Mouse (Mus musculus) layer of hippocampus, adult 9-10 months (tissue): ENCODE data around the gene Nostrin.

ENCODE experiments used
- DNase-seq: peaks from one replicate; pipeline ENCODE4 v3.0.0; 2022; ENCODE audit warnings: low spot score

The Nostrin gene

DNA sequence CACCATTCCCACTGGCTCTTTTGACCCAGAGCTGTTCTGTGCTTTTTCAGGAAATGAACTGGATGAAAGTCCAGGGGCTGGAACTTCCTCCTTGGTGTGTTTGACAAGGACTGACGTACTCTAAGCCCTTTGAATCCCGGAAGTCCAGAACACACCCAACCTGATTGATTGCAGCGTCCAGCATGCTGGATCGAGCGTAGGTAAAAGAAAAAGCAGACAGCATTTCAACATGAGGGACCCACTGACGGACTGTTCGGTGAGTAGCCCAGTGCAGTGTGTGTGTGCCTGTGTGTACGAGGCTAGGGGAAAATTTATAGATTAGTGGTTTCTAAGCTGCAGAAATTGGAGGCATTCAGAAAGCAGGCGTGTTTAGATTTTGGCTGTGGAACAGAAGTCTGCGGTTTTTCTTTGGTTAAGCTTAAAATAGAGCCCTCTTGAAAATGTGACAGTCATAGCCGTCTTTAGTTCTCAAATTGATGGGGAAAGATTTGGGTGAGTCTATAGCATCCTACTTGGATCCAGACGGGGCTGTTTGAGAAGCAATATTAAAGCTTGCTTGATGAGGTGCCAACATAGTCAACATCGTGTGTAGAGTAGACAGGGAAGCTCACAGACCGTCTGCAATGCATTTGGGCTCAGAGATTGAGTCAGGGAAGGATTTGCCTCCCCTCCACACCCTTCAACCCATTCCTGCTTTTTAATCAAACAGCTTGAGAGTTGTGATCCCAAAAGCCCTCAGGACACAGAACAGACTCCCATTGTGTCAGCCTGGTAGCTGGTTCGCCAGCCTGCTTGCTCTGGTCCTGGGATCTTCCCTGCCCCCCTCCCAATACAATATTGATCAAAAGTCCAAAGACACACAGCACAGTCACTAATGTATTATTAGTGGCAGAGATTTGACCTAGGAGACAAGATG lies at the start of gene Nostrin:
Nostrin (plus strand) TSS at position 140 of the 916 bp plus-strand sequence.
- no peak for DNase-seq

DNA sequence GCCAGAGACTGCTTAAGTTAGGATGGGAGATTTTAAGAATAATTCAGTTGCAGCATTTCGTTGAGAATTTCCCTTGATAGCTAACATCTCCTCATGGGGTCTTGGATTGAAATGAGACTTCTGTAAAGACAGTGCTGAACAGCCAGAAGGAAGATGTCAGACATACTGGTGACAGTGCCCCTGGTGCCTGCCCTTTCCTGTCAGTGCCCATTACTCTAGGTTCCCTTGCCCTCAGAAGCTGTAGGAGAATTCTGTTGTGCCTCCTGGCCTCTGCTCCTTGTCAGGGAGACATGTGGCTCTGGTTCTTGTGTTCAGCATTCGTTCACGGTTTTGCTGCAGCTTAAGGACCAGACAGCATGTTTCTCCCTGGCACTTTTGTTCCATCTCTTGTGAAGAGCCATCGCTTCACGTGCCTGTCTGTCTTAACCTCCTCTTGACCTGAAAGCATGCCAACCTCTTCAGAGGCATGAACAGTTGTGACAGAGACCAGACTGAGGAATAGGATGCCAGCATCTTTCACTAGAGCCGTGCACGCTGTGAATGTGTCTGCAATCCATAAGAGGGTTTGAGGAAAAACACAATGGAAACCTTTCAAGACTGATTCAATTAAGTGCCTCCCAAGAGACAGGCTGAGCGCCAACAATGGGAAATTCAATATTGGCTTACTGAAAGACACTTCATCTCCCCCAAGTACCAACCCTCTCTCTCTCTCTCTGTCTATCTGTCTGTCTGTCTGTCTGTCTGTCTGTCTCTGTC lies 48.9 kb upstream of the Nostrin start:
- DNase-seq = no peak

DNA sequence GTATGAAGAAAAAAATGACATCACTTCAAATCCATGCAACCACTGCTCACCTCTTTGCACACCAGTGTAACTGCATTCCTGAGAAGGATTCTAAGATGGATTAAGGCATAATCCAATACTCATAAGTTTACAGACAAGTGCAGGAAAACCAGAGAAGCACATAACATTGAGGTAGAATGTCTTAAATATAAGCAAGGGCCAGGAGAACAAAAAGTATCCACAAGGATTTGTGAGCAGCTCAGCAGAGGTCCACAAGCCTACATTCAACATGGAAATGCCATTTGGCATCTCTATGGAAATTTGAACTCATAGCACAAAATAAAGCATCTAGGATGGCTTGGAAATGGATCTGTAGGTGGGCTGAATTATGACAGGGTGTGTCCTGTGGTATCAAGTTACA lies 39.8 kb upstream of the Nostrin start:
- no peak for DNase-seq

DNA sequence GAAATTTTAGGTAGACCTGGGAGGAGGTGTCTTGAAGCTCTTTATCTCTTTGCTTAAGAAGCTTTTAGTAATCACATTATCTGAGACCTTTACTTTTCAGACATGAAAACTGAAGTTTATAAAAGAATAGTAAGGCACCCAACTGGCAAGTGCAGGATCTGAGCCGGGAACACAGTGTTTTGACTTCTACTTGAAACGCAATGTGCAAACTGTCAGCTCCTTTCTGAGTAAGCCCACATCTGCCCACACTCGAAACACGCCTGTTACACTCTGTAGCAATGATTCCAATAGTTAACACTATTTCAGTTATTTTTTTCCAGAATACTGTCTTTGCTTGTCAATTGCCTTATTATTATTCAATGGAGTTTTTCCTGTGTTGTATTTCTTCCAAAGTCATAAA lies 38.8 kb upstream of the Nostrin start:
- DNase-seq = no peak

GRCm38 (mm10) chr2:69097526-69097925 lies 38.1 kb upstream of the Nostrin start:
- no peak for DNase-seq

GRCm38 (mm10) chr2:69098701-69099100 lies 36.9 kb upstream of the Nostrin start:
- no peak for DNase-seq

DNA sequence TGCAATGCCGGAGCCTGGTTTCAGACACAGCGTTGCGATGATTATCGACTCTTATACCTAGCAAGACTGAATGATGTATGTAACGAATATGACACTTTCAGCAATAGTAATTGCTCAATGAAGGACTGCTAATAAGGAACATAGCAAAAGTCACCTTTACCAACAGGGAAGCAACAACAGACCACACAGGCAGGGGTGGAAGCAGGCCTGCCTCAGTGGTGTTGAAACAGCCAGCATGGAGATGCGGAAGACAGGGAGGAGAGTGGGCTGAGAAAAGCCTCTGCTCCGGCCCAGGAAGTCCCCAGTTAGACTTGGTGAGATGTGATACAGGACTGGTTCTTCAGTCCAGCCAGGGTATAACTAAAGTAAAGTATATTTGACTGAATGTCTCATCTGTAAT lies 36.5 kb upstream of the Nostrin start:
- no peak for DNase-seq

DNA sequence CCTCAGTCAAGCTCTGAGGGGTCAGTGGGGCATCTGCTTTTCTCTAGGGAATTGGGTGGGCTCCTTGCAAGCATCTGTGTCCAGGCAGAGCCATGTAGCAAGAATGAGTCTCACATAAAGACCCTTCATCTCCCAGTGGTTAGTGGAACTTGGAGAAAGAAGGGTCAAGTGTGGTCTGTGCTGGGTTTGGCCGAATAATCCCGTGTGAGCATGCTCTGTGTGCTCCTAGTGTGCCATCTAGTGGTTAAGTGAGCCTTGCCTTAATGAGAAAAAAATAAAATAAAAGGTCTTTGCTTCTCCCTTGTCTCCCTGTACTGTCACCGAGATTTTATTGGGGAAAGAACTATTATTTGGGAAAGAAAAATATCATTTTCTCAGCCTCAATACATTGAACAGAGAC lies 34.9 kb upstream of the Nostrin start:
- no peak for DNase-seq

DNA sequence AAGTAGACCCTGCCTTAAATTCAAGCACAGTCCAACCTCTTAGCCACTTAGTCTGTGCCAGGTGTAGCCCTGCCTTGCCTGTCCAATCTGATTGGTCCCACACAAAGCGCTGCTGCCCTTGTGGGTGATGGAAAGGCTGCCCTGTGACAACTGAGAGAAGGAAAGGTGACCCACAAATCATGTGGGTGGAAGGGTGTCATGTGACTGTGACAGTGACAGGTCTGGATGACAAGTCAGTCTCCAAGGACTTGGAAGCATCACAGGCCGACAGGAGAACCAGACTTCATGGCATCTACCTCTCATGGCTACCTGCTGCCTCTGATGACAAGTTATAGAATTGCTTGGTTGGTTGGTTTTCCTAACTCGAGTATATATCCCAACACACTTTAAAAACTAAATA lies 32.1 kb upstream of the Nostrin start:
- no peak for DNase-seq

GRCm38 (mm10) chr2:69104511-69105145 lies 31.0 kb upstream of the Nostrin start:
- no peak for DNase-seq

- DNase-seq = no peak
Observed at GRCm38 (mm10) chr2:69109246-69109645, 26.4 kb upstream of the Nostrin start.

DNA sequence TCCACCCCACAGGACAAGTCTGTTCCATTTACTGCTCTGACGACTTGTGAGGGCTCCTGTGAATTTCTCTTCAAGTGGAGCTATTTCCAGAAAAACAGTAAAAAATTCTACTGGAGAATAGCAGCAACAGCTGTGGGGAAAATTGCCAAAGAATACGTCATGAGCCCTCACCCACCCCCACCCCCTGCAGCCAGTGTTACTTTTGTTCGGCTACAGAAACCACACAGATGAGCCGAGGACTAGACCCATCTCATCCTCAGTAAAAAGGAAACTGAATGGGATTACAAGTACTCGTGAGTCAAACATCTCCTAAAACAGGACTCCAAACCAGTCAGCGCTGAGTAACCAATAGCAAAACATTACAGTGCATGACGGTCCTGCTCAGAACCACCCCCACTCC lies 25.9 kb upstream of the Nostrin start:
- no peak for DNase-seq

- DNase-seq = no peak
Observed at GRCm38 (mm10) chr2:69112609-69113008, 23.0 kb upstream of the Nostrin start.

- no peak for DNase-seq
Observed at GRCm38 (mm10) chr2:69113829-69114547, 21.6 kb upstream of the Nostrin start.

DNA sequence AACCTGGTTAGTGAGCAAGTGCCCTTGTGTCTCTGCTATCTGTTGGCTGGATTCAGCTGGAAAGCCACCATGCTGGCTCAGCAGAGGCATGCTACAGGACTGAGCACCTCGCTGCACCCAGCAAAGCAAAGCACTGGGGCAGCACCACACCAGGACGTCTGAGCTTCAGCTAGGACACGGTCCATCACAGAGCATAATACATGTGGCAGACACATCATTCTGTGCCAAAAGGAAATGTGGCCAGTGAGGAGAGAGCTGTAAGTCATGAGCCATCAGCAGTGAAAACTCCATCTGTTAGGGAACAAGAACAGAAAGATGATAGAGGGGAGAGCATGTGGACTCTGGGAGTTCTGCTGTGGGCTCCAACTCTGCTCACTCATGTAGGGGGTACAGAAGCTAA lies 19.7 kb upstream of the Nostrin start:
- no peak for DNase-seq

DNA sequence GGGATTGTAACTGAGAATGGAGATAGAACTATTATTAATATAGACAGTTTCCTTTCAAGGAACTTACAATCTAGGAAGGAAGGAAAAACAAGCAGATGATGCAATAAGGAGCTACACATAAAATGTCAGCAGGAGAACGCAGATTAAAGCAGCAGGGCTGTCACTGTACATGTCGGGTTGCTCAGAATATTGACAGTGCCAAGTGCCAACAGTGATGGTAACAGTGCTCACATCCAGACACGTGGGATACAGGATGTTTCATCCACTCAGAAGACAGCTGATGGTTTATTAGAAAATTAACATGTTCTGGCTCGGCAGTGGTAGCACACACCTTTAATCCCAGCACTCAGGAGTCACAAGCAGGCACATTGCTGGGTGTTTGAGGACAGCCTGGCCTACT lies 18.8 kb upstream of the Nostrin start:
- DNase-seq = no peak

DNA sequence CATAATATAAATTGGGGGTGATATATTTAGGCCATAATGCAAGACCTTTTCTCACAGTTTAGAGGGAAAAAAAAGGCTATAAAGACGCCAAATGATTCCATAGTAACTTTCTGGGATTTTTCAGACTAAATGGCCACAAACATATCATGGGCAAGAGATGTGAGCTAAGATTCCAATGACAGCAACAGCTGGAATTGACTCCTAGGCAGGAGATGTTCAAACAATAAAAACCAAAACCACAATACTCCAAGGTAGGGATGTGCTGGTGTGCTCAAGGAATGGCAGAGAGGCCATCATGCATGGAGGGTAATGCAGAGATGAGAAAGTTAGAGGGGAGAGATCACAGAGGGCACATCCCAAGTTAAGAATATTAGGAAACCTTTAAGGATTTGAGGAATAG lies 16.6 kb upstream of the Nostrin start:
- DNase-seq = no peak

DNA sequence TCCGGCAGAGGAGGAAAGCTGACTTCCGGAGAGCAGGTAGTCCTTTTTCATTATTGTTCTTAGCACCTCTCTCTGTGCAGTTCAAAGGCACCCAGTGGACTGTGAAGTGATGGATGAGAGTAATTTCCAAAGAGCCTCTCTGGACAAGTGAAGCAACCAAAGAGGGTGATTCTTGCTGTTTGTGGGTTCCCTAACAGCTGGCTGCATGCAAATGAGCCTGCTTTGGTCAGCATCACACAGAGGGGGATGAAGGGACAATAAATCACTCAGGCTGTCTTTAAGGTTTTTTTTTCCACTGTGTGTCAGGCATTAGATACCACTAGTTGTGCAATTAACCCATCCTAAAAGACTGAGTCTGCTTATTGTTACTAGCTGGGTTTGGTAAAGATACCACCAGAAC lies 15.9 kb upstream of the Nostrin start:
- no peak for DNase-seq

DNA sequence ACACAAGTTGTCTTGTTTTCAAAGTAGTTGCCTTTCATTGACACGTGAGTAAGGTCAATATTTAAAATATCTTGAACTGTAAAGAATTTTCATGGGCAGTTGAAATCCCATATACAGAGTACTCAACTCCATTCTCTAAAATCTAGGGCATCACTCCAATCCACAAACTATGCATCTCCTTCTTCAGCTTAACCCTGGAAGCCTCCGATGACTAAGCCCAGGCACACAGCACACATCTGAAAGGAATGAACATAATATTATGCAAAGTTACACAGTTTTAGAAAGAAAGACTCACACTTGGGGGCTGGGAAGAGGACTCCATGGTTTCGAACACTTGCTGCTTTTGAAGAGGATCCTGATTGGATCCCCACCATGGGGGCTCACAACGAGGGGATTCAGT lies 13.9 kb upstream of the Nostrin start:
- DNase-seq = no peak

DNA sequence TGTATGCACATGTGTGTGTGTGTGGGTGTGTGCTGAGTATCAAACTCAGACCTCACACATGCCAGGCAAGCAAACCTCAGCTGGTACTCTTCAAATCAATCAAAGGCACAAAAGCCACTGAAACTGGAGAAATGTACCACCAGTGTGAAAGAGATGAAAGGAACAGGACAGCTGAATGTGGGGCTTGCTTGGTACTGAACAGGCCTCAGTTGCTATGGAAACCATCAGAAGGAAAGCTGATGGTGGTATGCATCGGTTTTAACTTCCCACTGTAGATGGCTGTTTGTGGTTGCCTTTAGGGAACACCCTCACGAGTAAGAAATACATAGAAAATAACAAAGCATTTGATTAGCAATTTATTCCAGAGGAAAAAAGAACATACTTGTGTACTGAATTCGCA lies 10.2 kb upstream of the Nostrin start:
- no peak for DNase-seq

- no peak for DNase-seq
Observed at GRCm38 (mm10) chr2:69128321-69128720, 7.3 kb upstream of the Nostrin start.

- DNase-seq = no peak
Observed at GRCm38 (mm10) chr2:69128921-69129395, 6.6 kb upstream of the Nostrin start.
